Mouse (Mus musculus): ENCODE data around the gene Pus10.

DNA sequence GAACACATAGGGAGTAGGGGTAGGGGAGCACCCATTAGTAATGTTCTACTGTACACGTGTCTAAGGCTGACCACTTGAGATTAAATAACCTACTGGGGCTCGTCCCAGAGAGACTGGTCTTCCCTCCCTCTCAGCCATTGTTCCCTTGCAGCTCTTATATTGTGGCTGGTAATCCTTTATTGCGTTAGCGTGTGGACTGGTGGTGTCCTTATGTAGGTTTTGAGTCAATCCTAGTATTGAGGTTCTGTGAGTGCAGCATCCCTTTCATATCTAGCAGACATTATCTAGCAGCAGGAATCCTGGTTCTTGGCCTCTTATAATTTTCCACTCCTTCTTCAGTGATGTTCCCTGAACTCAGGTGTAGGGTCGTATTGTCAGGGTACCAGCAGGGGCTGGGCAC, 21.2 kb downstream of the Pus10 start:
- TF ChIP-seq GATA1 (IDR thresholded peaks at IDR 0.05; ENCODE audit: borderline replicate concordance, low read length) (no peak), FLI1 (IDR thresholded peaks at IDR 0.05; ENCODE audit: low read length) (no peak)

Measured in megakaryocyte, embryonic 14.5 days (primary cell).